Mouse (Mus musculus) inflammation-experienced regulatory T-cells, adult 6 months (primary cell): Measurements from ENCODE around the gene Atp5d. TPM values are rescaled to one million over a fixed set of nuclear protein-coding genes. Genes with fewer than 3 reads are reported as not detected.

Experiments used
- ATAC-seq: one replicate; pipeline ENCODE4 v1.8.0; 2017
- polyA plus RNA-seq, 3 experiments: library from polyadenylated mRNA; unstranded; fragments of 100-300 nt; shearing (Covaris generic); gene quantifications; one replicate each; pipeline ENCODE4 v1.2.1; 2017

Gene Atp5d
- polyA plus RNA-seq, 3 experiments from 2014 or later = 297 to 357 (median 299) TPM

GRCm38 (mm10) chr10:80188453-80189024 is 50.1 kb downstream of the Atp5d start:
- no peak for ATAC-seq

DNA sequence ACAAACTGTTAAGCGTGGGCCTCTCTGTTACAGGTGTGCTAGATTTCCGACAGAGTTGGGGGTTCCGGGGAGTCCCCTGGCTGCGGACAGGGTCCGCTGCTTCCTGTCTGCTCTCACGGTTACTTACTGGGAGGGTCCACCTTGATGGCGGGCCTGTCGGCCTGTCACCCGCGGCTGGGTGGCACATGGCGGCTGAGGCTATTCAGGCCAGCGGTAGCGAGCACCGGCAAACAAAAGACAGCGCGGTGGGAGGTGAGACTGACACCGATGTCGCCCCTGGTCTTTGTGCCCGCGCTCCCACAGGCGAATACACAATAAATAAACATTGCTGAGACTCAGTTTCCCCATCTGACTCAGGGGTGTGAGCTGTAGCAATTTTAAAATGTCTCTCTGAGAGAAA is 51.6 kb downstream of the Atp5d start:
- ATAC-seq = no peak

GRCm38 (mm10) chr10:80190491-80191051 is 52.1 kb downstream of the Atp5d start:
- no peak for ATAC-seq

GRCm38 (mm10) chr10:80193976-80194375 is 55.5 kb downstream of the Atp5d start:
- no peak for ATAC-seq

DNA sequence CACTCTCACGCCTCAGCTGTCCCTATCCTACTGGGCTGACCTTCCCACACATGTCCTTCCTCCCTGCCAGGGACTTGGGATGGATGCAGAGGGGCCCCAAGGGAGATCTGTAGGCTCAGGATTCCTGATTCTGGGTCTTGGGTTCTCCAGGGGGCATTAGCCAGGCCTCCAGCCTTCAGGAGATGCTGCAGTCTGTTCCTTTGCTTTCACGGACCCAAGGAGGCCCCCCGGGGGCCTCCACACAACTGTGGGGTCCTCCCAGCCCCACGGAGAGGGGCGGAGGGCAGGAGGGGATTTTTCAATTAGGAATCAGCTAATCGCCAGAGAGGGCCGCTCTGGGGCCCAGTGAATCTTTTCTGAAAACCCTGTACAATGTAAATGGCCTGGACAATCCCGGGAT is 56.0 kb downstream of the Atp5d start:
- ATAC-seq = no peak

Other genes with a start within 250 kb of the Atp5d start
- not detected for gene Cfd, start 247.8 kb upstream of the Atp5d start, polyA plus RNA-seq
- 1 to 10 TPM; 5.7 to 7.9 (median 7.1) TPM for gene Med16, start 229.7 kb upstream of the Atp5d start, polyA plus RNA-seq
- gene Gm26602, start 227.8 kb upstream of the Atp5d start, polyA plus RNA-seq = 1 to 10 TPM in 1 of 3 experiments, not detected in 2; 5.5 TPM
- gene Kiss1r, start 221.7 kb upstream of the Atp5d start, polyA plus RNA-seq = not detected
- 100 to 1,000 TPM in 1 of 3 experiments, 10 to 100 TPM in 2; 96.5 to 106 (median 96.9) TPM for gene R3hdm4, start 217.4 kb upstream of the Atp5d start, polyA plus RNA-seq
- 1 to 10 TPM; 2.1 to 3.5 (median 2.4) TPM for gene Arid3a, start 211.6 kb upstream of the Atp5d start, polyA plus RNA-seq
- 10 to 100 TPM; 66.6 to 85.2 (median 74.2) TPM for gene Wdr18, start 178.5 kb upstream of the Atp5d start, polyA plus RNA-seq
- gene Grin3b, start 167.9 kb upstream of the Atp5d start, polyA plus RNA-seq = under 1 TPM in 2 of 3 experiments, not detected in 1; 0.16 to 0.20 TPM
- 1 to 10 TPM; 2.0 to 2.5 (median 2.0) TPM for gene Tmem259, start 154.3 kb upstream of the Atp5d start, polyA plus RNA-seq
- gene Cnn2, start 150.0 kb upstream of the Atp5d start, polyA plus RNA-seq = 100 to 1,000 TPM; 672 to 989 (median 979) TPM
- gene Abca7, start 142.1 kb upstream of the Atp5d start, polyA plus RNA-seq = 10 to 100 TPM; 10.7 to 14.2 (median 13.3) TPM
- gene Arhgap45, start 122.0 kb upstream of the Atp5d start, polyA plus RNA-seq = 100 to 1,000 TPM; 242 to 254 (median 251) TPM
- 100 to 1,000 TPM; 137 to 227 (median 211) TPM for gene Polr2e, start 98.8 kb upstream of the Atp5d start, polyA plus RNA-seq
- 100 to 1,000 TPM; 346 to 445 (median 381) TPM for gene Gpx4, start 91.5 kb upstream of the Atp5d start, polyA plus RNA-seq
- gene Sbno2, start 33.1 kb upstream of the Atp5d start, polyA plus RNA-seq = 10 to 100 TPM; 30.4 to 39.1 (median 32.6) TPM
- 10 to 100 TPM; 23.5 to 30.3 (median 25.5) TPM for gene Stk11, start 22.8 kb upstream of the Atp5d start, polyA plus RNA-seq
- gene Cbarp, start 2.2 kb downstream of the Atp5d start, polyA plus RNA-seq = 1 to 10 TPM in 2 of 3 experiments, under 1 TPM in 1; 0.60 to 2.3 (median 1.3) TPM
- gene Midn, start 9.6 kb downstream of the Atp5d start, polyA plus RNA-seq = 1 to 10 TPM; 7.3 to 9.3 (median 7.5) TPM
- 100 to 1,000 TPM in 2 of 3 experiments, 10 to 100 TPM in 1; 84.2 to 255 (median 213) TPM for gene Cirbp, start 27.4 kb downstream of the Atp5d start, polyA plus RNA-seq
- 10 to 100 TPM; 17.9 to 28.4 (median 20.5) TPM for gene 1600002K03Rik, start 34.3 kb downstream of the Atp5d start, polyA plus RNA-seq
- gene Efna2, start 40.9 kb downstream of the Atp5d start, polyA plus RNA-seq = not detected
- 10 to 100 TPM; 57.7 to 85.1 (median 67.4) TPM for gene Mum1, start 87.8 kb downstream of the Atp5d start, polyA plus RNA-seq
- 100 to 1,000 TPM; 183 to 267 (median 228) TPM for gene Ndufs7, start 110.5 kb downstream of the Atp5d start, polyA plus RNA-seq
- gene Gamt, start 122.4 kb downstream of the Atp5d start, polyA plus RNA-seq = 1 to 10 TPM in 1 of 3 experiments, under 1 TPM in 2; 0.67 to 1.7 (median 0.75) TPM
- gene Dazap1, start 122.9 kb downstream of the Atp5d start, polyA plus RNA-seq = 10 to 100 TPM; 12.3 to 14.4 (median 14.0) TPM
- gene Rps15, start 153.8 kb downstream of the Atp5d start, polyA plus RNA-seq = 1,000 to 10,000 TPM in 2 of 3 experiments, 100 to 1,000 TPM in 1; 970 to 1,806 (median 1,658) TPM
- under 1 TPM; 0.04 to 0.35 (median 0.05) TPM for gene Apc2, start 157.3 kb downstream of the Atp5d start, polyA plus RNA-seq
- gene 2310011J03Rik, start 181.9 kb downstream of the Atp5d start, polyA plus RNA-seq = 10 to 100 TPM; 38.1 to 52.1 (median 41.8) TPM
- 10 to 100 TPM in 1 of 3 experiments, 1 to 10 TPM in 2; 2.2 to 10.8 (median 9.5) TPM for gene Pcsk4, start 190.9 kb downstream of the Atp5d start, polyA plus RNA-seq
- not detected for gene Reep6, start 191.3 kb downstream of the Atp5d start, polyA plus RNA-seq
- not detected for gene Adamtsl5, start 209.8 kb downstream of the Atp5d start, polyA plus RNA-seq
- not detected for gene Plk5, start 217.8 kb downstream of the Atp5d start, polyA plus RNA-seq
- 1 to 10 TPM in 1 of 3 experiments, under 1 TPM in 2; 0.79 to 1.3 (median 0.79) TPM for gene Mex3d, start 249.0 kb downstream of the Atp5d start, polyA plus RNA-seq